Mouse (Mus musculus): ENCODE data around the gene Pmp22. TPM values are rescaled to one million over a fixed set of nuclear protein-coding genes. Genes with fewer than 3 reads are reported as not detected.

Gene Pmp22
- polyA plus RNA-seq, 1 experiment from 2014 or later: 102 TPM

DNA sequence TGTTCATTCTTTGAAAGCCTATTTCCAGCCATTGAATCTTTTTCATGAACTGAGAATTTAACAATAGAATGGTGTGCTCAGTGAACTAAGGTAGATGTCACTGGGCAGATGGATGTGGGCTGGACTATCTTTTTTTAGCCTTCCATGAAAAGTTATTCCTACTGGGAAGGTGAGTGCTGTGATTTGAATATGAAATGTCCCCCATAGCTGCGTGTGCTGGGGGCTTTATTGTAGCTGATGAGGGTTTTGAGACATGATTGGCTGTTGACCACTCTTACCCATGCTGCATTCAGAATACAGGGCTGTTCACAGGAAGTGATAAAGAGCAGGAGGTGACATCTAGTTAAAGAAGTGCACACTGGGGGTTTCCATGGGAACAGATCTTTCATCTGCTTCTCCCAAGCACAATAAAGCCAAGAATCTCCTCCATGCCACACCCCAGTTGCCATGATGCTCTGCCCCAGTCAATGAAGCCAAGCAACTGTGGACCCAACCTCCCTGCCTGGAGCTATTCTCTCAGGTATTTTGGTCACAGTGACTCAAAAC, 19.5 kb upstream of the Pmp22 start:
- Histone ChIP-seq H3K36me3 (ENCODE audit: control insufficient read depth, insufficient read depth, low read length) (no peaks in the 10 kb centered on the region), H3K4me2 (replicated peaks; ENCODE audit: low read depth) (no peak overlapping the region), H3K27ac (replicated peaks) (no peak overlapping the region), H3K27me3 (ENCODE audit: control insufficient read depth, insufficient read depth, low read length) (no peaks in the 10 kb centered on the region), H3K4me3 (ENCODE audit: low read depth, low read length) (no peak overlapping the region), H3K4me1 (replicated peaks; ENCODE audit: control insufficient read depth, insufficient read depth) (no peaks in the 10 kb centered on the region), H3K9me3 (ENCODE audit: control insufficient read depth, low read length) (no peaks in the 10 kb centered on the region), H3K9ac (ENCODE audit: low read length) (no peak overlapping the region)
- ATAC-seq (ENCODE audit: low FRiP score, low TSS enrichment): no peak
- TF ChIP-seq CTCF (IDR thresholded peaks at IDR 0.05; ENCODE audit: low read depth) (no peak), EP300 (optimal IDR thresholded peaks at IDR 0.05) (no peak)
- 69% methylated on average over 1 of the region's 1 CpGs for WGBS
- DNase-seq (ENCODE audit: low spot score): no peak

DNA sequence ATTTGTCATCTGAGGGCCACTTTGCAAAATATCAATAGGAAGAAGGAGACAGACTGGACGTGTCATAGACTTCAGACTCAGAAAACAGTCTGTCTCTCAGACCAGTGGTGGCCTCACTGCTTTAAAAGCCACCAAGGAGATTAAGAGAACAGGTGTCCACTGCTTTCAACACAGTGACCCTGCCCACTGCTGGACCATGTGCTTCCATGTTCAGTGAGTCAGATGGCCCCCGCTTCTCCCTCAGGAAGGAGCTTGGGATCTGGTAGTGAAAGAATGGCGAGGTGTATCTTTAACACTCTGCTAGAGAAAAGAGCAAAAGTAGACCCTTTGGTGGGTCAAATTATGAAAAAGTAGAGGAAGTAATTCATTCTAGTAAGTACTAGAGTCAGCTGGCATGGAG, 18.5 kb upstream of the Pmp22 start:
- Histone ChIP-seq H3K4me3 (ENCODE audit: low read depth, low read length) (no peak overlapping the region), H3K27me3 (ENCODE audit: control insufficient read depth, insufficient read depth, low read length) (no peaks in the 10 kb centered on the region), H3K4me2 (replicated peaks; ENCODE audit: low read depth) (no peak overlapping the region), H3K36me3 (ENCODE audit: control insufficient read depth, insufficient read depth, low read length) (no peaks in the 10 kb centered on the region), H3K4me1 (replicated peaks; ENCODE audit: control insufficient read depth, insufficient read depth) (0 out of 2 replicates have a peak, but pooled peaks cover 2% of the 10 kb centered on the region), H3K9ac (ENCODE audit: low read length) (no peak overlapping the region), H3K27ac (replicated peaks) (no peak overlapping the region), H3K9me3 (ENCODE audit: control insufficient read depth, low read length) (no peaks in the 10 kb centered on the region)
- DNase-seq (ENCODE audit: low spot score) (no peak), ATAC-seq (ENCODE audit: low FRiP score, low TSS enrichment) (no peak)
- TF ChIP-seq EP300 (optimal IDR thresholded peaks at IDR 0.05) (no peak), CTCF (IDR thresholded peaks at IDR 0.05; ENCODE audit: low read depth) (no peak)
- 85% methylated on average over 3 of the region's 3 CpGs for WGBS

DNA sequence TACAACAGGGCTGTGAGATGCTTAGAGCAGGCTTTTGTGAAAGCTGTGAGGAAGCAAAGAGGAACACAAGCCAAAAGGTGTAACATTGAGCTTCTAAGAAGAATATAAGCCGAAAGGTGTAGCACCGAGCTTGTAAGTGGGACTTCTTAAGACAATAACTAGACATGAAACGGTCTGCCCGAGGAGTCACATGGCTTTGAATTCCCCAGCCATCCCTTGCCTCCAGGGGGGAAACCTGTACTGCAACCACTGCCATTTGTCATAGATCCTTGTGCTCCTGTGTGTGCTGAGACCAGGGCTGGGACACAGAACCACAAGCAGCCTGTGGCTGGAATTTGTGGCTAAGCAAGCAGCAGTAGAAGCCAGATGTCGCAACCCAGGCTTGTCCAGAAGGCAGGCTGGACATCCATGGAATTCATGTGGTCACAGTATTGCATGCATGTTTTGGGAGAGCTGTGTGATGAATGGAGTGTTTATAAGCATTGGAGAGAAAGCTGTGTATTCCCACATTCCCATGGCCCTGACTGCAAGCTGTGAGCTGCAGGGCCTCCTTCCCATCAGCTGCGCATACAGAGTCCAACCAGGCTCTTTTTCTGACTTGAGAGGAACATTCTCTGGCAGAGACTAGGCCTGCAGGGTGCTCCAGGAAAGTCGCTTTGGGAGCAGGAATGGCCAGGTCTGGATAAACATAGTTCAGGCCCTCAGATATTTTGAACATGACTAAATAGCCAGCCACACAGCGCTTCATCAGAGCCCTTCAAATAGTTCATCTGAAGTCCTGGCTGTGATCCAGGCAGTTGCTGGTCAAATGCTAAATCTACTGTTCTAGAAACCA, 13.8 kb upstream of the Pmp22 start:
- DNase-seq (ENCODE audit: low spot score): no peak
- no peak overlapping the region for H3K4me2 ChIP-seq (replicated peaks; ENCODE audit: low read depth)
- TF ChIP-seq CTCF (IDR thresholded peaks at IDR 0.05; ENCODE audit: low read depth) (no peak), EP300 (optimal IDR thresholded peaks at IDR 0.05) (no peak)
- peak; percentile 78; the same call in 1 of the 2 replicates for ATAC-seq (ENCODE audit: low FRiP score, low TSS enrichment)
- H3K27me3 ChIP-seq (ENCODE audit: control insufficient read depth, insufficient read depth, low read length): no peaks in the 10 kb centered on the region
- H3K27ac ChIP-seq (replicated peaks): peak overlapping the region; percentile 58; the same call in 1 of the 2 replicates
- no peaks in the 10 kb centered on the region for H3K9me3 ChIP-seq (ENCODE audit: control insufficient read depth, low read length)
- H3K4me1 ChIP-seq (replicated peaks; ENCODE audit: control insufficient read depth, insufficient read depth): 0 out of 2 replicates have a peak, but pooled peaks cover 2% of the 10 kb centered on the region
- H3K4me3 ChIP-seq (ENCODE audit: low read depth, low read length): no peak overlapping the region
- no peak overlapping the region for H3K9ac ChIP-seq (ENCODE audit: low read length)
- no peaks in the 10 kb centered on the region for H3K36me3 ChIP-seq (ENCODE audit: control insufficient read depth, insufficient read depth, low read length)
- 67% methylated on average over 8 of the region's 8 CpGs for WGBS

DNA sequence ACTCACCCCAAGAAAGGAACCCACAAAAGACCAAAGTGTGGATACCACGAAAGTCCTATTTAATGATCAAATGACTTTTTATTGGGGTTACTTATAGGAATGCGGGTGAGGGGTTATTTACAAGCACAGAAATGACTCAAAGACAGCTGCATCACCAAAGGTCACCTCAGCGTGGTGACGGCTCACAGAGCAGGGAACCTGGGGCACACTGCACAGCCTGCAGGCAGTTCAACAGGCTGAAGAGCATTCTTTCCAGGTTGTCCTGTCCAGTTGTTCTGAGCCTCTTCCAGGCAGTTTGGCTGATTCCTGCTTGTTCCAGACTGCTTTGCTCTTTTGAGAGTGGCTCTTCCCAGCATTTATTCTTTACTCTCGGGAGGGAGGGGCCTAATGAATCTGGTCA, 12.1 kb upstream of the Pmp22 start:
- no peaks in the 10 kb centered on the region for H3K27me3 ChIP-seq (ENCODE audit: control insufficient read depth, insufficient read depth, low read length)
- no peak overlapping the region for H3K4me3 ChIP-seq (ENCODE audit: low read depth, low read length)
- no peak for ATAC-seq (ENCODE audit: low FRiP score, low TSS enrichment)
- TF ChIP-seq EP300 (optimal IDR thresholded peaks at IDR 0.05): no peak
- no peak for TF ChIP-seq CTCF (IDR thresholded peaks at IDR 0.05; ENCODE audit: low read depth)
- H3K9ac ChIP-seq (ENCODE audit: low read length): no peak overlapping the region
- no peaks in the 10 kb centered on the region for H3K36me3 ChIP-seq (ENCODE audit: control insufficient read depth, insufficient read depth, low read length)
- no peak for DNase-seq (ENCODE audit: low spot score)
- 0 out of 2 replicates have a peak, but pooled peaks cover 2% of the 10 kb centered on the region for H3K4me1 ChIP-seq (replicated peaks; ENCODE audit: control insufficient read depth, insufficient read depth)
- H3K27ac ChIP-seq (replicated peaks): no peak overlapping the region
- WGBS: 89% methylated on average over 5 of the region's 5 CpGs
- no peak overlapping the region for H3K4me2 ChIP-seq (replicated peaks; ENCODE audit: low read depth)
- H3K9me3 ChIP-seq (ENCODE audit: control insufficient read depth, low read length): no peaks in the 10 kb centered on the region

DNA sequence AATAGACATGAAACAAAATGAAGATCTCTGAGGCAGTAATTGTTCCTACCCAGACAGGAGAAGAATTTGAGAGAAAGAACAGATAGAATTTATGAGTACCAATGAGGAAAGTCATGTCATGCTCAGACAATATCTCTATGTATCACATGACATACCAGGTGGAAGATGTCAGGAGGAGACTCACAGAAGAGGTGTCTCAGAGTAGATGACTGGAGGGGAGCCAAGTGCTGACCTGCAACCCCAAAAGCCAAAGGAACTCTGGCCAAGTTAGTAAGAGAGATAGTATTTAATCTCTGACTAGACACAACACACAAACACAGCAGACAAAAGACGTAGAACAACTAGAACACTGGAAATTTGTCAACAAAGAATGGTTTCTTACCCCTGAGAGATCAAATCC, 11.5 kb upstream of the Pmp22 start:
- Histone ChIP-seq H3K27me3 (ENCODE audit: control insufficient read depth, insufficient read depth, low read length) (no peaks in the 10 kb centered on the region), H3K4me2 (replicated peaks; ENCODE audit: low read depth) (no peak overlapping the region), H3K4me3 (ENCODE audit: low read depth, low read length) (no peak overlapping the region), H3K36me3 (ENCODE audit: control insufficient read depth, insufficient read depth, low read length) (no peaks in the 10 kb centered on the region), H3K4me1 (replicated peaks; ENCODE audit: control insufficient read depth, insufficient read depth) (0 out of 2 replicates have a peak, but pooled peaks cover 2% of the 10 kb centered on the region), H3K27ac (replicated peaks) (no peak overlapping the region), H3K9ac (ENCODE audit: low read length) (no peak overlapping the region), H3K9me3 (ENCODE audit: control insufficient read depth, low read length) (no peaks in the 10 kb centered on the region)
- TF ChIP-seq CTCF (IDR thresholded peaks at IDR 0.05; ENCODE audit: low read depth) (no peak), EP300 (optimal IDR thresholded peaks at IDR 0.05) (no peak)
- WGBS: 56% methylated on average over 1 of the region's 1 CpGs
- no peak for ATAC-seq (ENCODE audit: low FRiP score, low TSS enrichment)
- no peak for DNase-seq (ENCODE audit: low spot score)

DNA sequence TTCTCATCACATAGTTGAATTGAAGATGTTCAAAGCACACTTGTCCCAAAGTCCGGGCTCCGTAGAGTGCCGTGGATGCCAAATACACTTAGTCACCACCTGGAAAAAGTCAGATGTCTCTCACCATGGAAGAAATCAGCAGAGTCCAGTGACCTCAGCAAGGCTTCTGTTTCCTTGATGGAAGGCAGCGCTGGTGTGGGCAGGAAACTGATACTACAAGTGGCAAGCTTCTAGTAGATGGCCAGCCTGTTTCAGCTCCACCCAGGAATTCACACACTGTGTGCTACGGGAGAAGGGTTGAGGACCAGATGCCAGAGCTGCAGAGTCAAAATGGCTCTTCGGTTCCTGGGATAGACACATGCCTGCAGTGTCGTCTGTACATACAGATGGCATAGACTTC, 9.0 kb upstream of the Pmp22 start:
- no peak for DNase-seq (ENCODE audit: low spot score)
- no peaks in the 10 kb centered on the region for H3K9me3 ChIP-seq (ENCODE audit: control insufficient read depth, low read length)
- WGBS: 80% methylated on average over 7 of the region's 7 CpGs
- no peaks in the 10 kb centered on the region for H3K27me3 ChIP-seq (ENCODE audit: control insufficient read depth, insufficient read depth, low read length)
- TF ChIP-seq EP300 (optimal IDR thresholded peaks at IDR 0.05) (no peak), CTCF (IDR thresholded peaks at IDR 0.05; ENCODE audit: low read depth) (no peak)
- no peaks in the 10 kb centered on the region for H3K4me1 ChIP-seq (replicated peaks; ENCODE audit: control insufficient read depth, insufficient read depth)
- H3K9ac ChIP-seq (ENCODE audit: low read length): no peak overlapping the region
- no peak overlapping the region for H3K4me2 ChIP-seq (replicated peaks; ENCODE audit: low read depth)
- no peak overlapping the region for H3K4me3 ChIP-seq (ENCODE audit: low read depth, low read length)
- ATAC-seq (ENCODE audit: low FRiP score, low TSS enrichment): no peak
- H3K36me3 ChIP-seq (ENCODE audit: control insufficient read depth, insufficient read depth, low read length): no peaks in the 10 kb centered on the region
- no peak overlapping the region for H3K27ac ChIP-seq (replicated peaks)

Data from stomach, postnatal 0 days (tissue).